Mouse (Mus musculus) neutrophil, adult 5-6 weeks (primary cell): Measurements from ENCODE around the gene Zic4. TPM values are rescaled to one million over a fixed set of nuclear protein-coding genes. Genes with fewer than 3 reads are reported as not detected.

Source experiments
- ATAC-seq: fragments of 151-379, 151-347 bp; 2 replicates; pipeline ENCODE4 v1.8.0; 2017; ENCODE audit warnings: mild to moderate bottlenecking, moderate TSS enrichment; ENCODE audit not compliant: insufficient number of reproducible peaks, poor library complexity, low FRiP score, severe bottlenecking; ENCODE audit errors: extremely low read depth
- total RNA-seq: library from RNA; stranded (forward); fragments of 200-1000 nt; gene quantifications from 2 replicates; pipeline ENCODE4 v1.2.3, GENCODE M21; 2017

Gene Zic4
- total RNA-seq, 1 experiment from 2014 or later: not detected

DNA sequence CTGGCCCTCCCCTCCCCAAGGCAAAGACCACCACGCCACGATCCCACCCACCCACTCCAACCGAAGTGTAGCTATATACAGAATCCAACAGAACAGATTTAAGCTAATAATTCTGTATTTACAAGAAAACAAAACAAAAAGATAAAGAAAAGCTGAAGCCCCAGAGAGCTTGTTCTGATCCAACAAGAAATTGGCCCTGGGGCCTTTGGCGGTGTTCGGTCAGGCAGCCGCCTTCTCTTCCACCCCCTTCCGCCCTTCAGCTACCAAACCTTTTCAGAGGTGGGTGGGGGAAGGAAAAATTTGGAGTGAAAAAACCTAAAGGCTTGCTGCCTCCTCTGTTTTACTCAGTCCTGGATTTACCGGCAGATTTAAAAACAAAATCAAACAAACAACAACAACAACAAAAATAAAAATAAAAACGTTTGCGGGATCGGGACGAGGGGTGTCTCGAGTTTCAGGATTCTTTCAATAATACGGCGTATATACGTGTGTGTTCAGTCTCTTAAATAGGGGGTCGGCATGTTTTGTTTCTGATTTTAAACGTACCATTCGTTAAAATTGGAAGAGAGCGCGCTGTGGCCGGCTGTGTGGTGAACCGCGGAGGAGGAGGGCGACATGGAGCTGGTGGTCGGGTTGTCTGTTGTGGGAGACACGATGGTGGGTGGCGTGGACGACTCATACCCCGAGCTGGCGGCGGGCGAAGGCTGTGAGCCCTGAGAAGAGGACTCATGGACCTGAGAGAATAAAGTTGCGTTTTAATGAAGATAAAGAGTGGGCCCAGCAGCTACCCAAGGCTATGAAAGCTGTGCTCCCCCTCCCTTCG lies 969 bp upstream of the Zic4 start:
- ATAC-seq: no peak

DNA sequence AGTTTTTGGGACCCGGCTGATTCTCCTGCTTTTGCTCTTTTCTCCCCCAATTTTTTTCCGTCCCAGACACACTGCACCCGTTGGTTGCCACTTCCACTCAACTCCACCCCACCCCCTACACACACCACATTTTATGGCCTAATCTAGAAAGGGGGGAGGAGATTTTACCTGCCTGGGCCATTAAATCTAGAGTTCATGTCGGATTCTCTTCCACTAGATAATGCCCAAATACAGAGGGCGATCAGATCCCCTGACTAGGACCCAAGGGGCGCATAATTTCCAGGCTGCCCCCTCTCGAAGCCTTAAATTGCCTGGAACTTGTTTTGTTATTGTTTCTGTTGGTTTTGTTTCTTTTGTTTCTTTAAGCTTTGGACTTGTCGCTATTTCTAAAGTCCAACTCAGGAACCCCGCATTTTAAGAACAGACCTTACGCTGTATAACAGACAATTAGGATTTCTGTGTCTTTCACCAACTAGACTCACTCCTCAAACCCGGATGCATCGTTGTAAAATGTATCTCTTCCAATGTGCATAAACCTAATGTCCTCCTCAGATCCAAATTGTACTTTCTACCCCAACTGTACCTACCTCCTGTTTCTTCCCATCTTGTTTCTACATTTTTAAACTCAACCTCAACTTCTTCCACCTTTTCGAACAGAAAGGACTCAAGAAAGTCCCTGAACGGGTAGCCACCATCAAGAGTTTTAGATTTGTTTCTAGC lies 958 bp downstream of the Zic4 start:
- no peak for ATAC-seq

DNA sequence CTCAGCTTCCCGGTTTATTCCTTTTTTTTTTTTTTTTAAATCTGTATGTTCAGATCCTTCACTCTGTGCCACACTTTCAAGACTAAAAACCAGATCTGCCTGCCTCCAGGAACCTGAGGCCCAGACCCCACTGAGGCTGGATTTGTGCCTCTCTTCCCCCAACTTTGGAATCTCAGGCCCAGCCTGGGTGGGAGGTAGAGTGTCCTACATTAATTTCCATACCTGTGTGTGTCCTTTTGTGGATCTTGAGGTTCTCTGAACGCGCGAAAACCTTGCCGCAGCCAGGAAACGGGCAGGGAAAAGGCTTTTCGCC lies 1.6 kb downstream of the Zic4 start:
- ATAC-seq: no peak

DNA sequence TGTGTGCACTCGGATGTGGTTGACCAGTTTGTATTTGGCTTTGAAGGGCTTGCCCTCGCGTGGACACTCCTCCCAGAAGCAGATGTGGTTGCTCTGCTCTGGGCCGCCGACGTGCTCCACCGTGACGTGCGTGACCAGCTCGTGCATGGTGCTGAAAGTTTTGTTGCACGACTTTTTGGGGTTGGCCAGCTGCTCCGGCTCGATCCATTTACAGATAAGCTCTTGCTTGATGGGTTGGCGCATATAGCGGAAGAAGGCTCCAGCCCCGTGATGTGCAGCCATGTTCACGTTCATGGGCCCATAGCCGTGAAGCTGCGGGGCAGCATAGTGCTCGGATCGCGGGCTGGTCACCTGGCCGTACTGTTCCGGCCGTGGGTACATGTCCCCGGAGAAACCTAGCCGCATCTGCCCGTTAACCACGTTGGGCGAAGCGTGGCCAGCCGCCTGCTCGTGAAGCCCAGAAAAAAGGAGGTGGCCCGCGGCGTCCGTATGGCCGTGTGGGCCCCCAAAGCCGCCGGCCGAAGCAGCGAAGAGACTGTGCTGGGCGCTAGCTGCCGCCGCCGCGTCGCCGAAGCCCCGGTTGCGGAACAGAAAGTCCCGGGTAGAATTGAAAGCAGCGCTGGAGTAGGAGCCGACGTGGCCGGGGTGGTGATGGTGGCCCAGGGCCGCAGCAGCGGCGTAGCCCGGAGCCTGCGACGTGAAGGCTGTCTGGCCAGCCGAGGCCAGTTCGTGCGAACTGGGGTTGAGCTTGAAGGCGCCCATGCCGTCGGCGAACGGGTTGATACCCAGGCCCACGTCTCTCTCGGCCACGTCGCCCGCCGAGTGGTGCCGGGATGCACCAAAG lies 2.1 kb downstream of the Zic4 start:
- no peak for ATAC-seq

- ATAC-seq: no peak
Observed at GRCm38 (mm10) chr9:91364971-91365501, 2.8 kb downstream of the Zic4 start.

DNA sequence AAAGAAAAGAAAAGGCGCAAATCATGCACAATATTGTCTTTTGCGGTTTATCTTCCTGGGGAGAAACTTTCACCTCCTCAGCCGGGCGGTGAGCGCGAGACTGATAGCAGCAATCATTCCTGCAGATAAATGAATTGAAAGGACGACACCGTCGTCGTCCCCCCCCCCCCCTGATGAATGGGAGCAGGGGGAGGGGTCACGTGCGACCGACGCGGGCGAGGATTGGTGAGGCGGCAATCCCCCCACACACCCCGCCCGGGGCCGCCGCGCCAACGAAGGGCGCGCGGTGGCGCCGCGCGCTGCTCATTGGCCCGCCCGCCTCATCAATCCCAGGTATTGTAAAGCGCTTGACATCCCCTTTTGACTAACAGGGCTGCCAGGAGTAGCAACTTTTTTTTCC lies 3.5 kb downstream of the Zic4 start, which contains the start of gene Zic1:
Zic1 (minus strand) TSS at position 147 of the 400 bp plus-strand sequence.
- no peak for ATAC-seq

DNA sequence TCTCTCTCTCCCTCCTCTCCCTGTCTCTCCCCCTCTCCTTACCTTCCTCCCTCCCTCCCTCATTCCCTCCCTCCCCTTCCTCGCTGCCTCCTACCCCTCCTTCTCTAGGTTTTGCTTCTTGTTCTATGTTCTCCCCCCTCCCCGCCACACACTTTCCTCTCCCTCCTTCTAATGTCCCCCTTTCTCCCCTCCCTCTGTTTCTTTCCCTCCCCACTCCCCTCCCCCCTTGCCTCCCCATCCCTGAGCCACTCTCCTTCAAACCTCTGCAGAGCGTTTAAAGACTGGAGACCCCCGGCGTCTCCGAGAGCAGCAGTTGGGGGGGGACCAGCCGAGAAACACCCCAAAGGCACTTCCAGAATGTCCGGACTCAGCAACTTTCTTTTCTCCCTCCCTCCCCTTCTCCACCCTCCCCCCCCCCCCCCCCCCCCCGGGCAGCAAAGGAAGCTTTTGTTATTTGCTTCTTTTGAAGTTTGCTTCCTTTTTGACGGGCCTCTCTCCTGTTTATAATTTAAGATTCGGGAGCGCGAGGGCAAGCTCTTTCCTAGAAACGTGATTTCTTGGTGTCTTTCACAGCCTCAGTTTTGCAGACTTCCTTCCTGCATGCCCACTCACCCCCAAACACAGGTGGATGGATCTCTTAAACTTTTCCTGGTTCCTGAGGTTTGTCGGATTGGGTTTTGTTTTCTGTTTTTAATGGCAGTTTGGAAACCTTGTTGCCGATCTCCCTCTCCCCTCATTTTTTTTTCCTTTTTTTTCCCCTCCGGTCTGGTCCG lies 4.2 kb downstream of the Zic4 start:
- ATAC-seq: no peak

DNA sequence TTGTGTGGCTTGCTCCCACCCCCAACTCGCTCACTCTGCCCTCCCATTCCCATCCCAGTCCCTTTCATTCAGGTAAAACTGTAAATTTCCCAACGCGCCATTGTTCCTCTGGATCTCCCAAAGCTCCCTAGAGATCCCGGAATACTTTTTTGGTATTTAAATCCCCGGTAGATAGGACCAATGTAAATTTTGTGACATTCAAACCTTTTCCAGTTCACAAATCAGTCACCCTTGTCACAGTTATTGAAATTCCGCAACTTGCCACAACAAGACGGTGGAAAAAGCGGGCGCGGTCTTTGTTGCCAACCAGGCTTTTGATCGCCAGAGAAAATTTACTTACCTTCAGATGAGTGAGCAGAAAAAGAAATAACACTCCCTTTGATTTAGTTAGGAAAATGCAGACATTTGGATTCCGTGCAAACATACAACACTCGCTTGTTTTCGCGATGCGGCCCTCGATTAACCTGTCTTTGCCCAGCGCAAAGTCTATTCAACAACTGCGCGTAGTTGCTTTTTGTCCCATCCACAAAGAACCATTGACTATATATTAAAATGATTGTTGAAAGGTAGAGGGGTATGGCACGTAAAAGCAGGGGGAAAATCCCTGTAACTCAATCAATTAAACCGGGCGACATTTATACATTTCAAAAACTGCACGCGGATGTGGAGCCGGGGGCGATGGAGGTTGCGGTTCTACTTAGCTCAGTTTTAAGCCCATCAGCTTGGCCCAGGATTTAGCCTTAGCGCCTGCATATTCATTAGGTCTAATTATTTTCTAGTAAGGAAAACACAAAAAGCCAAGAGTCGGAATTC lies 5.0 kb downstream of the Zic4 start:
- no peak for ATAC-seq

- ATAC-seq: no peak
Observed at GRCm38 (mm10) chr9:91368150-91368549, 5.9 kb downstream of the Zic4 start.

DNA sequence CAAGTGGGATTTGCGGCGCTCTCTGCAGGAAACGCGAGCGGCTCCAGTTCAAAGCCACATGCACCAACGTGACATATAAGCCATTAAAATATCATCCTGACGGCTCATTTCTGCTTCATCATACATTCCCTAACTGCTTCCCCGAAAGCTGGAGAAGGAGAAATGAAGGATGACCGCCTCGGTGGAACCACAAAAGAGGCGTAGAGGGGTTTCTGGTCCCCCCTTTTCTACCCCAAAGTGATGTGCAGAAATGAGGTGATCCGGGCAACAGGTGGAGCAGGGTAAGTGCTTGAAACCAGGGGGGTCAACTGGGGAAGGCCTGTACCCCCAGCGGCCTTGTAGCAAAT lies 6.7 kb downstream of the Zic4 start:
- ATAC-seq: no peak

DNA sequence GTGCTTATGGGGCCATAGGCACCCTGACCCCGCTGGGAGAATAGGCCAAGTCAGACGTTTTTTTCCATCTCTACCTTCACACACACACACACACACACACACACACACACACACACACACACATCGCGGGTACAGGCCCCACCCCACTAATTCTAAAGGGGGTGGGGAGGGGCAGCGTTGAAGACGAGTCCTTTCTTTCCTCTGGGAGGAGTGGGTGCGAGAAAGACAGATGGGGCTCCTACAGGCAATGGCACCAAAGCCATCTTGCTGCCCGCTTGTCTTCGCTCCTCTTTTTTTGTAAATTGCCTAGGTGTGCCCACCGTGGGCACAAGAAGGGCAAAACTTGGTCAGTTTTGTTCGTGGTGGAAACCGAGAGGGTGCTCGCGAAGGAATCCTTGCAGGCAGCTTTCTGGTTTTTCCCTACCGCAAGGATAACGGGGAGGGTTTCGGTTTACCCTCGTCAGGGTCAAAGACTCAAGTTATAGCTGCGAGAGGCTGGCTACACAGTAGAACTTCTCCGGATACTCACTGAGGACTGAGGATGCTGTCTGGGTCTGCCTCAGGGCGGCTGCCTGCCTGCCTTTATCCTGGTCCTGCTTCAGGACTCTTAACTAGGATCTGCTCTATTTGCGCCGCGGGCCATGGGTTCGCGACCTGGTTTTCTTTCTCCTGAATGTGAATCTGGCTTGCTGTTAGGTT lies 7.2 kb downstream of the Zic4 start:
- ATAC-seq: no peak

GRCm38 (mm10) chr9:91370191-91370708 lies 8.0 kb downstream of the Zic4 start:
- ATAC-seq: no peak

DNA sequence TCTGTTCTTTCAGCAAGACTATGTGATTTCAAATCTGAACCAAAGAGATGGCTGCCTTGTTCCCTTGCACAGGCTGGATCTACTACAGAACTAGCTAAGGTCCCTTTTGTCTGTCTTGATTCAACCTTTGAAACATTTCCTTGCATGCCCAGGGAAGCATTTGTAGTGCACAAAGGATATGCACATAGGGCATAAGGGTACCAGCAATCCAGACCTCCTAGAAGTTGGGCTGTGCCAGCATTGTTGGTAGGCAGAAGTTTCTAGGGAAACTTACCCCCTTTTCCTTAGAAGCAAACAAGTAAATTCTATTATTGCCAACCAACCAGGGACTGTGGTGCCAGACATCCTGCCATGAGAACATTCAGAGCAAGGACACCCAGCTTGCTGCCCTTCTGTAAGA lies 8.8 kb downstream of the Zic4 start:
- ATAC-seq: no peak

- no peak for ATAC-seq
Observed at GRCm38 (mm10) chr9:91371608-91372007, 9.4 kb downstream of the Zic4 start.

GRCm38 (mm10) chr9:91373811-91374575 lies 11.8 kb downstream of the Zic4 start:
- no peak for ATAC-seq

- no peak for ATAC-seq
Observed at GRCm38 (mm10) chr9:91374665-91375064, 12.5 kb downstream of the Zic4 start.
